Mouse (Mus musculus) thymus, adult 2 months (tissue): ENCODE measurements around the gene Hook2. TPM values are rescaled to one million over a fixed set of nuclear protein-coding genes. Genes with fewer than 3 reads are reported as not detected.

ENCODE experiments used
- DNase-seq: peaks from one replicate; pipeline ENCODE4 v3.0.0; 2021
- H3K27ac ChIP-seq: fragments of 200-500 bp; 2 replicates; pipeline ENCODE4 v1.5.1; 2012; ENCODE audit warnings: low read length, control low read depth; ENCODE audit not compliant: control insufficient read depth, insufficient read depth
- H3K27me3 ChIP-seq: fragments of 200-500 bp; 2 replicates; pipeline ENCODE4 v1.6.1; 2012; ENCODE audit warnings: mild to moderate bottlenecking, low read length, moderate library complexity, mixed read lengths; ENCODE audit not compliant: control insufficient read depth, insufficient read depth
- H3K36me3 ChIP-seq: fragments of 200-500 bp; 2 replicates; pipeline ENCODE4 v1.6.1; 2012; ENCODE audit warnings: mild to moderate bottlenecking, low read length, moderate library complexity; ENCODE audit not compliant: control insufficient read depth, insufficient read depth
- H3K4me1 ChIP-seq: fragments of 200-500 bp; replicated peaks from 2 replicates; pipeline ENCODE4 v1.6.1; 2012; ENCODE audit warnings: low read length; ENCODE audit not compliant: control insufficient read depth, insufficient read depth
- H3K4me3 ChIP-seq: fragments of 200-500 bp; 2 replicates; pipeline ENCODE4 v1.5.1; 2012; ENCODE audit warnings: mild to moderate bottlenecking, low read length, control low read depth, moderate library complexity; ENCODE audit not compliant: control insufficient read depth, insufficient read depth
- CTCF ChIP-seq: fragments of 200-500 bp; IDR thresholded peaks from 2 replicates; pipeline ENCODE4 v1.5.1; 2012; ENCODE audit warnings: mild to moderate bottlenecking, control low read depth, low read length, moderate library complexity, borderline replicate concordance; ENCODE audit not compliant: control insufficient read depth, poor library complexity, insufficient read depth; ENCODE audit errors: extremely low read depth
- POLR2A ChIP-seq: fragments of 200-500 bp; IDR thresholded peaks from 2 replicates; pipeline ENCODE4 v1.6.1; 2012; ENCODE audit warnings: mild to moderate bottlenecking, low read length, control low read depth, moderate library complexity; ENCODE audit not compliant: control insufficient read depth, poor library complexity, insufficient read depth; ENCODE audit errors: extremely low read depth
- WGBS: fragments of 180-500 bp; shearing (Covaris S2); methylation state at CpG from one replicate; pipeline ENCODE4 v1.1.7; 2018; 5-methylcytosine and 5-hydroxymethylcytosine counted together
- polyA plus RNA-seq: library from polyadenylated mRNA; depleted of rRNA; stranded (reverse); fragments of >200 nt; gene quantifications from 2 replicates; pipeline ENCODE4 v1.2.3, GENCODE M21; 2012

Hook2 gene
- polyA plus RNA-seq, 1 experiment, result 7.4 TPM

GRCm38 (mm10) chr8:84965731-84966291, 24.6 kb upstream of the Hook2 start:
- no peaks in the 10 kb centered on the region for H3K27me3 ChIP-seq
- peak; percentile 87 for DNase-seq
- H3K36me3 ChIP-seq, result no peaks in the 10 kb centered on the region
- TF ChIP-seq CTCF (no peak), POLR2A (peak; percentile 55; the same call in 1 of the 2 replicates)
- peaks cover 30% of the 10 kb centered on the region for H3K4me1 ChIP-seq
- WGBS, result under 1% methylated on average over 41 of the region's 41 CpGs
- 0 out of 2 replicates have a peak overlapping the region, but pooled peaks have one; percentile 9 for H3K27ac ChIP-seq
- H3K4me3 ChIP-seq, result peak overlapping the region; percentile 76

GRCm38 (mm10) chr8:84966603-84967002, 23.8 kb upstream of the Hook2 start:
- H3K4me3 ChIP-seq, result no peak overlapping the region
- WGBS, result 54% methylated on average over 3 of the region's 3 CpGs
- DNase-seq, result no peak
- TF ChIP-seq CTCF, result no peak
- no peaks in the 10 kb centered on the region for H3K36me3 ChIP-seq
- peaks cover 30% of the 10 kb centered on the region for H3K4me1 ChIP-seq
- no peaks in the 10 kb centered on the region for H3K27me3 ChIP-seq
- H3K27ac ChIP-seq, result peak overlapping the region; percentile 87

GRCm38 (mm10) chr8:84967532-84968304, 22.7 kb upstream of the Hook2 start:
- WGBS, result 98% methylated on average over 13 of the region's 13 CpGs
- no peaks in the 10 kb centered on the region for H3K27me3 ChIP-seq
- TF ChIP-seq CTCF (no peak), POLR2A (no peak)
- H3K36me3 ChIP-seq, result no peaks in the 10 kb centered on the region
- peaks cover 30% of the 10 kb centered on the region for H3K4me1 ChIP-seq
- no peak for DNase-seq
- no peak overlapping the region for H3K4me3 ChIP-seq
- H3K27ac ChIP-seq, result no peak overlapping the region

GRCm38 (mm10) chr8:84968650-84969049, 21.8 kb upstream of the Hook2 start:
- Histone ChIP-seq H3K27ac (no peak overlapping the region), H3K36me3 (no peaks in the 10 kb centered on the region), H3K4me3 (no peak overlapping the region), H3K4me1 (peaks cover 30% of the 10 kb centered on the region), H3K27me3 (no peaks in the 10 kb centered on the region)
- no peak for TF ChIP-seq CTCF
- TF ChIP-seq POLR2A, result no peak
- WGBS, result 8% methylated on average over 2 of the region's 2 CpGs
- DNase-seq, result no peak

- H3K4me3 ChIP-seq, result peak within 1 kb of the TSS; percentile 74
- WGBS, result under 1% methylated on average over 56 of the region's 56 CpGs
- peak; percentile 63 for DNase-seq
- no peaks in the 10 kb centered on the region for H3K27me3 ChIP-seq
- no peaks in the 10 kb centered on the region for H3K36me3 ChIP-seq
- H3K4me1 ChIP-seq, result peaks cover 30% of the 10 kb centered on the region
- H3K27ac ChIP-seq, result no peak within 1 kb of the TSS
- TF ChIP-seq CTCF (no peak), POLR2A (peak; percentile 72; the same call in 1 of the 2 replicates)
These were observed 20.9 kb upstream of the Hook2 start, which contains the start of the genes Gm49661, Prdx2 and Rnaseh2a for GRCm38 (mm10) chr8:84969241-84970134. Gene Gm49661 (minus strand): TSS chr8:84969433. Gene Prdx2 (plus strand): TSS chr8:84969587. Gene Rnaseh2a (minus strand): TSS chr8:84969767.
